ENCODE assay signal across 8 mouse cellular contexts in genomic region chr9:111117794-111118251, GRCm38 (mm10). TPM values are rescaled to one million over a fixed set of nuclear protein-coding genes. Genes with fewer than 3 reads are reported as not detected.
DNase-seq lines count a peak whose midpoint lies in the region; ATAC-seq and TF ChIP-seq lines count a peak whose summit lies in the region.

No protein-coding gene starts in this region.

- no peaks in the 10 kb centered on the region for H3K9me3 ChIP-seq in MEL (replicated peaks; ENCODE audit: insufficient read depth, low read length)
- no peaks in the 10 kb centered on the region for H3K9me3 ChIP-seq in forebrain, postnatal 0 days (ENCODE audit: low read length)

- peak overlapping the region; percentile 91 for H3K9ac ChIP-seq in MEL (ENCODE audit: control insufficient read depth, low read depth, low read length, poor library complexity, severe bottlenecking)
- H3K9ac ChIP-seq in forebrain, postnatal 0 days: peak overlapping the region; percentile 76

- peak; percentile 95 for ATAC-seq in forebrain, postnatal 0 days

- TF ChIP-seq RAD21 in MEL (IDR thresholded peaks at IDR 0.05; ENCODE audit: low read depth, low read length): no peak

- H3K79me2 ChIP-seq in MEL (ENCODE audit: control insufficient read depth, insufficient read depth, low read length, poor library complexity): peaks cover 11% of the 10 kb centered on the region

- H3K27ac ChIP-seq in MEL (ENCODE audit: control insufficient read depth, low read depth, low read length): peak overlapping the region; percentile 88
- H3K27ac ChIP-seq in forebrain, postnatal 0 days (ENCODE audit: low read depth, low read length): peak overlapping the region; percentile 62

- peak; percentile 56 to 73; a peak in 3 of 4 replicates for TF ChIP-seq POLR2A in MEL (IDR thresholded peaks at IDR 0.05; ENCODE audit: control insufficient read depth in 1 of 2, insufficient read depth in 1 of 2, low read depth in 1 of 2, low read length in 2 of 2, poor library complexity in 1 of 2)

- H3K4me3 ChIP-seq in MEL (ENCODE audit: control insufficient read depth in 1 of 2, insufficient read depth in 1 of 2, low read depth in 2 of 2, low read length in 2 of 2): peak overlapping the region; percentile 69 to 72
- H3K4me3 ChIP-seq in forebrain, postnatal 0 days (ENCODE audit: low read depth, low read length): peak overlapping the region; percentile 93

- H3K36me3 ChIP-seq in MEL (ENCODE audit: control insufficient read depth in 1 of 2, insufficient read depth in 2 of 2, low read length in 2 of 2): peaks cover 0 to 16% of the 10 kb centered on the region in 2 experiments; a peak in 2 of 4 replicates
- no peaks in the 10 kb centered on the region for H3K36me3 ChIP-seq in forebrain, postnatal 0 days (ENCODE audit: insufficient read depth)

- 0 out of 4 replicates have a peak, but pooled peaks of 1 of the 2 experiments have one; percentile 6 for TF ChIP-seq EP300 in MEL (IDR thresholded peaks at IDR 0.05; ENCODE audit: low read depth in 1 of 2, low read length in 2 of 2)

- no peaks in the 10 kb centered on the region for H3K27me3 ChIP-seq in MEL (ENCODE audit: control insufficient read depth in 1 of 2, insufficient read depth in 2 of 2, low read length in 2 of 2)
- H3K27me3 ChIP-seq in forebrain, postnatal 0 days (ENCODE audit: insufficient read depth, low read length): no peaks in the 10 kb centered on the region

- peak; percentile 75 for DNase-seq in MEL (ENCODE audit: low read depth, low spot score)
- DNase-seq in cerebellum, adult 18-20 months: peak; percentile 89 to 94
- peak; percentile 81 for DNase-seq in forebrain, postnatal 0 days
- peak; percentile 92 for DNase-seq in heart, postnatal 4 days
- peak; percentile 75 to 84 for DNase-seq in layer of hippocampus, postnatal 10 days (ENCODE audit: low spot score in 2 of 2)
- DNase-seq in lung, postnatal 10 days: peak; percentile 89
- DNase-seq in retina, adult 2 months (ENCODE audit: low read depth, low spot score): peak; percentile 69
- DNase-seq in thymus, postnatal 36 days: peak; percentile 84 to 85

- H3K4me1 ChIP-seq in MEL (ENCODE audit: control insufficient read depth in 1 of 2, insufficient read depth in 2 of 2, low read length in 2 of 2): peaks cover 2 to 8% of the 10 kb centered on the region in 2 experiments; a peak in 2 of 4 replicates
- H3K4me1 ChIP-seq in forebrain, postnatal 0 days (ENCODE audit: insufficient read depth): peaks cover 15% of the 10 kb centered on the region

- no peak for TF ChIP-seq CTCF in MEL (IDR thresholded peaks at IDR 0.05 in 2 of 3, conservative IDR thresholded peaks at IDR 0.05 in 1 of 3; ENCODE audit: control insufficient read depth in 1 of 3, insufficient read depth in 1 of 3, low read depth in 2 of 3, low read length in 3 of 3, poor library complexity in 1 of 3, severe bottlenecking in 1 of 3)
- TF ChIP-seq CTCF in forebrain, postnatal 0 days (IDR thresholded peaks at IDR 0.05; ENCODE audit: low read depth): no peak

- H3K4me2 ChIP-seq in forebrain, postnatal 0 days (ENCODE audit: low read depth): peak overlapping the region; percentile 87

- 5% methylated on average over 50 of the region's 56 CpGs for WGBS in forebrain, postnatal 0 days

TF ChIP-seq in MEL, 35 proteins besides CTCF, POLR2A, EP300 and RAD21:
- TF ChIP-seq SMC3 (IDR thresholded peaks at IDR 0.05; ENCODE audit: low read depth, low read length) (no peak), ZC3H11A (IDR thresholded peaks at IDR 0.05; ENCODE audit: low read depth, low read length) (no peak), TCF12 (IDR thresholded peaks at IDR 0.05; ENCODE audit: low read depth, low read length) (peak; percentile 27; the same call in 1 of the 2 replicates), POLR2AphosphoS5 (IDR thresholded peaks at IDR 0.05; ENCODE audit: borderline replicate concordance, low read depth, low read length) (no peak), MYC (IDR thresholded peaks at IDR 0.05; ENCODE audit: low read depth, low read length) (no peak), CHD2 (IDR thresholded peaks at IDR 0.05; ENCODE audit: low read length) (no peak), USF2 (IDR thresholded peaks at IDR 0.05; ENCODE audit: borderline replicate concordance in 1 of 2, insufficient read depth in 1 of 2, low read depth in 1 of 2, low read length in 2 of 2) (no peak), ELF1 (IDR thresholded peaks at IDR 0.05; ENCODE audit: low read depth, low read length) (peak; percentile 57; the same call in 1 of the 2 replicates), MAZ (IDR thresholded peaks at IDR 0.05; ENCODE audit: low read depth, low read length) (peak; percentile 54), CHD1 (IDR thresholded peaks at IDR 0.05; ENCODE audit: low read depth, low read length) (no peak), ETS1 (IDR thresholded peaks at IDR 0.05; ENCODE audit: low read depth, low read length) (no peak), MXI1 (IDR thresholded peaks at IDR 0.05; ENCODE audit: low read depth, low read length) (peak; percentile 53; the same call in 1 of the 2 replicates), KAT2A (conservative IDR thresholded peaks at IDR 0.05; ENCODE audit: low read depth, low read length) (no peak; the same call in 1 of the 2 replicates), ZMIZ1 (IDR thresholded peaks at IDR 0.05; ENCODE audit: low read depth, low read length) (0 out of 2 replicates have a peak, but pooled peaks have one; percentile 36), ZNF384 (IDR thresholded peaks at IDR 0.05; ENCODE audit: low read depth, low read length) (no peak), SIN3A (IDR thresholded peaks at IDR 0.05; ENCODE audit: low read length) (peak; percentile 54; the same call in 1 of the 2 replicates), HCFC1 (IDR thresholded peaks at IDR 0.05; ENCODE audit: low read depth, low read length) (peak; percentile 77), NRF1 (IDR thresholded peaks at IDR 0.05; ENCODE audit: insufficient read depth, low read depth, low read length, poor library complexity, severe bottlenecking) (no peak), UBTF (IDR thresholded peaks at IDR 0.05; ENCODE audit: borderline replicate concordance, insufficient read depth, low read depth, low read length) (no peak), NELFE (IDR thresholded peaks at IDR 0.05; ENCODE audit: low read depth, low read length) (peak; percentile 69), POLR2AphosphoS2 (IDR thresholded peaks at IDR 0.05; ENCODE audit: low read length) (0 out of 2 replicates have a peak, but pooled peaks have one; percentile 33)

RNA-seq across cellular contexts. Expression of gene Lrrfip2, which starts 0.4 kb away (rescaled TPM):
- 26.0 and 28.4 TPM in 2 replicates for total RNA-seq in MEL (2012; rRNA removed)
- 10 to 100 TPM in 1 of 2 experiments, not detected in 1; 42.7 TPM for polyA plus RNA-seq in MEL (2012; ENCODE audit: insufficient read depth in 1 of 2, insufficient read length in 2 of 2, low read depth in 1 of 2, low replicate concordance in 2 of 2, missing spikeins in 1 of 2)
- 29.2 and 41.7 TPM in 2 replicates for total RNA-seq in forebrain, postnatal 0 days (2014; rRNA removed)
- polyA plus RNA-seq in forebrain, postnatal 0 days (2015; fragmentation: Nextera tagmentation; extraction: Ambion mirVana): 36.0 and 38.9 TPM in 2 replicates
- total RNA-seq in heart, postnatal 4 days (2021): 100 to 1,000 TPM; 132 to 133 TPM
- 10 to 100 TPM; 29.1 to 30.2 TPM for total RNA-seq in layer of hippocampus, postnatal 10 days (2021)

Comparison
In these comparisons a context has a peak if more than half of its experiments do, and no peak if none do; other contexts are left out.
1. Peak in every context shown above with its lines: DNase-seq, ATAC-seq, H3K4me3 ChIP-seq and H3K27ac ChIP-seq.